Mouse (Mus musculus) C2C12 (cell line): ENCODE measurements at regions not wholly inside any gene's neighbourhood (a gene's known extent, or its start where the extent isn't known, plus 50 kb on each side); places are given as distances from the start of the nearest gene placed in this dataset.
"Not testable (repeated sequence)": the region's sequence is repeated elsewhere in the genome, so short reads cannot be mapped to it uniquely, and the experiment has no call there.

Experiments used
- H3K27me3 ChIP-seq: one replicate; pipeline ENCODE4 v1.6.1; 2011; ENCODE audit not compliant: control insufficient read depth, insufficient read depth, insufficient read length
- H3K36me3 ChIP-seq: one replicate; pipeline ENCODE4 v1.6.1; 2011; ENCODE audit not compliant: control insufficient read depth, insufficient read depth
- H3K4me3 ChIP-seq: one replicate; pipeline ENCODE4 v1.5.1; 2011; ENCODE audit warnings: mild to moderate bottlenecking, control low read depth; ENCODE audit not compliant: poor library complexity, insufficient read depth, severe bottlenecking
- H3K79me2 ChIP-seq: one replicate; pipeline ENCODE4 v1.6.1; 2011; ENCODE audit not compliant: control insufficient read depth, insufficient read depth
- H3K79me3 ChIP-seq: one replicate; pipeline ENCODE4 v1.6.1; 2011; ENCODE audit warnings: low read depth, control low read depth
- H3ac ChIP-seq: one replicate; pipeline ENCODE3; 2011; ENCODE audit warnings: low read depth; ENCODE audit not compliant: control insufficient read depth, insufficient read length
- CEBPB ChIP-seq: IDR thresholded peaks from one replicate; pipeline ENCODE4 v1.6.1; 2011; ENCODE audit warnings: low read depth, mild to moderate bottlenecking, control low read depth, moderate library complexity
- CTCF ChIP-seq: IDR thresholded peaks from one replicate; pipeline ENCODE4 v1.5.1; 2011; ENCODE audit not compliant: control insufficient read depth, insufficient read depth, insufficient read length
- FOSL1 ChIP-seq: IDR thresholded peaks from one replicate; pipeline ENCODE4 v1.8.0; 2011; ENCODE audit warnings: mild to moderate bottlenecking, low read length; ENCODE audit not compliant: poor library complexity, insufficient read depth, severe bottlenecking
- MAX ChIP-seq: IDR thresholded peaks from one replicate; pipeline ENCODE4 v1.6.1; 2011; ENCODE audit warnings: mild to moderate bottlenecking, control low read depth
- MYOD1 ChIP-seq: IDR thresholded peaks from one replicate; pipeline ENCODE4 v1.6.1; 2011; ENCODE audit warnings: low read depth; ENCODE audit not compliant: control insufficient read depth, insufficient read length
- MYOG ChIP-seq: IDR thresholded peaks from one replicate; pipeline ENCODE4 v1.6.1; 2011; ENCODE audit not compliant: control insufficient read depth, insufficient read length; ENCODE audit errors: extremely low read depth
- USF1 ChIP-seq: IDR thresholded peaks from one replicate; pipeline ENCODE4 v1.6.1; 2011; ENCODE audit warnings: low read depth, mild to moderate bottlenecking, control low read depth, moderate library complexity

- no peaks in the 10 kb centered on the region for H3K27me3 ChIP-seq
- H3K79me2 ChIP-seq: no peaks in the 10 kb centered on the region
- no peak for TF ChIP-seq MYOG
- TF ChIP-seq CEBPB: no peak
- no peak for TF ChIP-seq CTCF
- no peak for TF ChIP-seq USF1
- TF ChIP-seq MAX: no peak
- no peak for TF ChIP-seq FOSL1
- TF ChIP-seq MYOD1: no peak
- H3K79me3 ChIP-seq: no peaks in the 10 kb centered on the region
- no peak overlapping the region for H3K4me3 ChIP-seq
- no peak overlapping the region for H3ac ChIP-seq
- H3K36me3 ChIP-seq: no peaks in the 10 kb centered on the region
Measured at GRCm38 (mm10) chr12:117352511-117352910, 163.8 kb upstream of the Rapgef5 start.

GRCm38 (mm10) chr12:117352938-117353337 lies 163.3 kb upstream of the Rapgef5 start:
- Histone ChIP-seq H3K4me3 (no peak overlapping the region), H3ac (no peak overlapping the region), H3K27me3 (no peaks in the 10 kb centered on the region), H3K36me3 (no peaks in the 10 kb centered on the region), H3K79me3 (no peaks in the 10 kb centered on the region), H3K79me2 (no peaks in the 10 kb centered on the region)
- no peak for TF ChIP-seq MYOD1
- TF ChIP-seq CEBPB: no peak
- no peak for TF ChIP-seq MAX
- no peak for TF ChIP-seq CTCF
- TF ChIP-seq MYOG: no peak
- TF ChIP-seq FOSL1: no peak
- no peak for TF ChIP-seq USF1

GRCm38 (mm10) chr12:117357811-117358210 lies 158.5 kb upstream of the Rapgef5 start:
- Histone ChIP-seq H3K4me3 (no peak overlapping the region), H3K79me2 (no peaks in the 10 kb centered on the region), H3K36me3 (no peaks in the 10 kb centered on the region), H3K79me3 (no peaks in the 10 kb centered on the region), H3ac (no peak overlapping the region), H3K27me3 (peaks cover 7% of the 10 kb centered on the region)
- TF ChIP-seq MAX (no peak), FOSL1 (no peak), USF1 (no peak), MYOD1 (no peak), CEBPB (no peak), MYOG (no peak), CTCF (no peak)

- peaks cover 7% of the 10 kb centered on the region for H3K27me3 ChIP-seq
Measured at GRCm38 (mm10) chr12:117358891-117359290, 157.4 kb upstream of the Rapgef5 start.

GRCm38 (mm10) chr12:117360215-117360614 lies 156.1 kb upstream of the Rapgef5 start:
- H3K4me3 ChIP-seq: no peak overlapping the region
- TF ChIP-seq MYOG (no peak), CEBPB (no peak), MYOD1 (no peak), USF1 (no peak), CTCF (no peak), MAX (no peak), FOSL1 (no peak)
- H3ac ChIP-seq: no peak overlapping the region
- H3K79me2 ChIP-seq: no peaks in the 10 kb centered on the region
- H3K79me3 ChIP-seq: no peaks in the 10 kb centered on the region
- peaks cover 7% of the 10 kb centered on the region for H3K27me3 ChIP-seq
- H3K36me3 ChIP-seq: no peaks in the 10 kb centered on the region

More at GRCm38 (mm10) chr12:117358891-117359290, 157.4 kb upstream of the Rapgef5 start:
- Histone ChIP-seq H3K79me3 (no peaks in the 10 kb centered on the region), H3ac (no peak overlapping the region), H3K36me3 (no peaks in the 10 kb centered on the region), H3K4me3 (no peak overlapping the region), H3K79me2 (no peaks in the 10 kb centered on the region)
- TF ChIP-seq CEBPB (no peak), MAX (no peak), MYOD1 (no peak), CTCF (no peak)

- H3K36me3 ChIP-seq: no peaks in the 10 kb centered on the region
Measured at GRCm38 (mm10) chr12:117361826-117362225, 154.5 kb upstream of the Rapgef5 start.

GRCm38 (mm10) chr12:117363457-117363856 lies 152.8 kb upstream of the Rapgef5 start:
- H3K4me3 ChIP-seq, H3K79me3 ChIP-seq, H3K27me3 ChIP-seq, H3ac ChIP-seq, H3K36me3 ChIP-seq, H3K79me2 ChIP-seq: not testable (repeated sequence)

More at GRCm38 (mm10) chr12:117361826-117362225, 154.5 kb upstream of the Rapgef5 start:
- no peak overlapping the region for H3K4me3 ChIP-seq
- TF ChIP-seq CEBPB (no peak), FOSL1 (no peak), USF1 (no peak), MYOG (no peak), MYOD1 (no peak), CTCF (no peak), MAX (no peak)
- no peaks in the 10 kb centered on the region for H3K79me3 ChIP-seq
- H3K27me3 ChIP-seq: peaks cover 7% of the 10 kb centered on the region
- no peaks in the 10 kb centered on the region for H3K79me2 ChIP-seq
- H3ac ChIP-seq: no peak overlapping the region
